Mouse (Mus musculus) E14TG2a.4 (cell line): ENCODE data around the gene Gtf2f2.
A peak's percentile ranks its signal among the peaks of the same experiment; 100 is the strongest.

Experiments
- H3K27me3 ChIP-seq: 2 replicates; pipeline ENCODE4 v1.6.1; 2014; ENCODE audit warnings: low read length, control low read depth; ENCODE audit not compliant: insufficient read depth
- H3K36me3 ChIP-seq: 2 replicates; pipeline ENCODE4 v1.6.1; 2014; ENCODE audit warnings: low read length, control low read depth; ENCODE audit not compliant: insufficient read depth
- H3K4me1 ChIP-seq: replicated peaks from 2 replicates; pipeline ENCODE4 v1.6.1; 2014; ENCODE audit warnings: low read depth, low read length, control low read depth
- H3K4me3 ChIP-seq: replicated peaks from 2 replicates; pipeline ENCODE4 v1.5.1; 2014; ENCODE audit warnings: mild to moderate bottlenecking, low read length
- H3K9me3 ChIP-seq: 2 replicates; pipeline ENCODE4 v1.6.1; 2014; ENCODE audit warnings: low read length, control low read depth
- CTCF ChIP-seq: conservative IDR thresholded peaks from 2 replicates; pipeline ENCODE4 v1.5.1; 2014; ENCODE audit warnings: low read length
- NANOG ChIP-seq: IDR thresholded peaks from 2 replicates; pipeline ENCODE4 v1.6.1; 2014; ENCODE audit warnings: borderline replicate concordance, low read length, mixed read lengths
- POU5F1 ChIP-seq: IDR thresholded peaks from 2 replicates; pipeline ENCODE4 v1.6.1; 2014; ENCODE audit warnings: low read length, borderline replicate concordance

Gtf2f2 gene

GRCm38 (mm10) chr14:75859619-75860018 lies 151.0 kb downstream of the Gtf2f2 start:
- H3K27me3 ChIP-seq: no peaks in the 10 kb centered on the region
- no peaks in the 10 kb centered on the region for H3K36me3 ChIP-seq
- peaks cover 26% of the 10 kb centered on the region for H3K9me3 ChIP-seq
- H3K4me3 ChIP-seq: no peak overlapping the region
- no peak for TF ChIP-seq NANOG
- no peak for TF ChIP-seq POU5F1
- TF ChIP-seq CTCF: no peak
- peaks cover 20% of the 10 kb centered on the region for H3K4me1 ChIP-seq

GRCm38 (mm10) chr14:75858181-75858580 lies 152.5 kb downstream of the Gtf2f2 start:
- TF ChIP-seq POU5F1 (no peak), NANOG (no peak), CTCF (no peak)
- Histone ChIP-seq H3K36me3 (no peaks in the 10 kb centered on the region), H3K4me3 (no peak overlapping the region), H3K4me1 (peaks cover 14% of the 10 kb centered on the region), H3K9me3 (peaks cover 20% of the 10 kb centered on the region), H3K27me3 (no peaks in the 10 kb centered on the region)

DNA sequence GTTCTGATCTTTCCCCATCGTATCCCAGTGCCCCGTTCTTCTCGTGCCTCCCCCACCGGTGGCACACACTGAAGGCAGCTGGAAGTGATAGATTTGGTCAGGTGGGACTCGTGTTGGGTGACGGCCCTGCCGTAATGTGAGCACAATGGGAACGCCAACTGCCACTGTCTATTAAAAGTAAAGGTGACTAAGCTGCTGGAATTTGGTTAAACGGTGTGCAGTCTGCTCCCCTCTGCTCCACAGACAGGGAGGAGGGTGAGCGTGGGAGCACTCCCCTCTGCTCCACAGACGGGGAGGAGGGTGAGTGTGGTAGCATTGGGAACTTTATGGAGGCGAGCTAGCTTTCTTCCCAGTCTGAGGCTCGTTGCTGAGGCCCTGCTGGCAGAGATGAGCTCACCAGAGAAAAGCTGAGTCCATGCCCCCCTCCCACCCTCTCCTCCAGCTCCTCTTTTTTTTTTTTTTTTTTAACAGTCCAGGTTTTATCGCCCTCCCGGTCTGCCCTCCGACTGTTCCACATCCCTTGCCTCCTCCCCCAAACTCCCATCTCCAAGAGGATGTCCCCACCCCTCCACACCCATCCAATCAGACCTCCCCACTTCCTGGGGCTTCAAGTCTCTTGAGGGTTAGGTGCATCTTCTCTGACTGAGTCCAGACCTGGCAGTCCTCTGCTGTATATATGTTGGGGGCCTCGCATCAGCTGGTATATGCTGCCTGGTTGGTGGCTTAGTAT lies 155.2 kb downstream of the Gtf2f2 start:
- H3K4me3 ChIP-seq: no peak overlapping the region; the same call in 1 of the 2 replicates
- H3K9me3 ChIP-seq: no peaks in the 10 kb centered on the region
- H3K27me3 ChIP-seq: no peaks in the 10 kb centered on the region
- H3K36me3 ChIP-seq: peaks cover 16% of the 10 kb centered on the region
- H3K4me1 ChIP-seq: peaks cover 23% of the 10 kb centered on the region
- TF ChIP-seq NANOG (no peak), POU5F1 (no peak), CTCF (no peak)

- H3K4me3 ChIP-seq: no peak overlapping the region
- peaks cover 50% of the 10 kb centered on the region for H3K36me3 ChIP-seq
- TF ChIP-seq CTCF: no peak
- TF ChIP-seq NANOG: no peak
- TF ChIP-seq POU5F1: no peak
- peaks cover 55% of the 10 kb centered on the region for H3K4me1 ChIP-seq
- H3K27me3 ChIP-seq: no peaks in the 10 kb centered on the region
- H3K9me3 ChIP-seq: no peaks in the 10 kb centered on the region
Observed at GRCm38 (mm10) chr14:75852016-75852415, 158.6 kb downstream of the Gtf2f2 start.

GRCm38 (mm10) chr14:75850819-75851218 lies 159.8 kb downstream of the Gtf2f2 start:
- no peaks in the 10 kb centered on the region for H3K9me3 ChIP-seq
- TF ChIP-seq NANOG (no peak), POU5F1 (no peak), CTCF (no peak)
- H3K4me1 ChIP-seq: peaks cover 59% of the 10 kb centered on the region
- peaks cover 59% of the 10 kb centered on the region for H3K36me3 ChIP-seq
- no peaks in the 10 kb centered on the region for H3K27me3 ChIP-seq
- no peak overlapping the region for H3K4me3 ChIP-seq

DNA sequence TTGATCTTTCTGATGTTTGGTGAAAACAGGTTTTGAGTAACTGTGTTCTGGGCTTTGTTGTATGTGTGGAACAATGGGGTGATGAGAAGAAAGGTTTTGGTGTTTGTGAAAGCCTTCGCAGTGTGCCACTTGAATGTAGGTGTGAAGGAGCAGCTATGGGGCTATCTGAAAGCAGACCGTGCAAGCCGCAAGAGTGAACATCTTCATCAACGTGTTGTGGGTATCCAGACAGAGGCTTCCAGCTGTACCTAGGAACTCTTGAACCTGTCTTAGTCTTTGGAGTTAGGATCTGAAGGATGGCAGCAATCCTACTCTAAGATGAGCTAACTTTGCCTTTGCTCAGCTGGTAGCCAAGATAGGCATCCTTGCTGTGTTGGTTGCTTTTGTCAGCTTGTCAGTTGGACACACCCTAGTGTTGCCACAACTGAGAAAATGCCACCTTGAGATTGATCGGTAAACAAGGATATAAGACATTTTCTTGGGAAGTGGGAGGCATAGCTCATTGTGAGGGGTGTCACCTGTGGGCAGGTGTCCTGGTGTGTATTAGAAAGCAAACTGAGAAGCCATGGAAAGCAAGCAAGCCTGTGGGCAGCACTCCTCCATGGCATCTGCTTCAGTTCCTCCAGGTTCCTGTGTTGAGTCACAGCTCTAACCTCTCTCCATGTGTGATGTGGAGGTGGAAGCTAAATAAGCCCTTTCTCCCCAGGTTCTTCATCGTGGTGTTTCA lies 160.7 kb downstream of the Gtf2f2 start:
- Histone ChIP-seq H3K4me1 (peaks cover 51% of the 10 kb centered on the region), H3K4me3 (no peak overlapping the region), H3K27me3 (no peaks in the 10 kb centered on the region), H3K36me3 (peaks cover 59% of the 10 kb centered on the region), H3K9me3 (no peaks in the 10 kb centered on the region)
- TF ChIP-seq POU5F1 (no peak), CTCF (no peak)

DNA sequence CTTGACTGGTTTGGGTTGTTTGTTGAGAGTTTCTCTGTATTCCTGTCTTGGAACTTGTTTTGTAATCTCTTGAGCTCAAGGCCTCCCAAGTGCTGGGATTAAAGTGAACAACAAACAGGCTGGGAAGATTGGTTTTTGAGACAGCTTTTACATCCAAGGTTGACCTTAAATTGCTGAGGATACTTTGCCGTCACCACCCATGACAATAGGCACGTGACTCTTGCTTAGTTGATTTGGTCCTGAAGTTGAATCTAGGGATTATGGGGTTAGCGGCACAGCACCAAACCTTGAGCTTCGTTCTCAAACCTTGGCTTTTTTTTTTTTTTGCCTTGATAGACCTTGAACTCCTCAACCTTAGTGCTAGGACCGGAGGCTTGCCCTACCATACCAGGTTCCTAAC lies 161.4 kb downstream of the Gtf2f2 start:
- no peaks in the 10 kb centered on the region for H3K9me3 ChIP-seq
- peaks cover 51% of the 10 kb centered on the region for H3K4me1 ChIP-seq
- TF ChIP-seq NANOG (no peak), CTCF (no peak), POU5F1 (no peak)
- no peaks in the 10 kb centered on the region for H3K27me3 ChIP-seq
- H3K4me3 ChIP-seq: no peak overlapping the region
- peaks cover 59% of the 10 kb centered on the region for H3K36me3 ChIP-seq

DNA sequence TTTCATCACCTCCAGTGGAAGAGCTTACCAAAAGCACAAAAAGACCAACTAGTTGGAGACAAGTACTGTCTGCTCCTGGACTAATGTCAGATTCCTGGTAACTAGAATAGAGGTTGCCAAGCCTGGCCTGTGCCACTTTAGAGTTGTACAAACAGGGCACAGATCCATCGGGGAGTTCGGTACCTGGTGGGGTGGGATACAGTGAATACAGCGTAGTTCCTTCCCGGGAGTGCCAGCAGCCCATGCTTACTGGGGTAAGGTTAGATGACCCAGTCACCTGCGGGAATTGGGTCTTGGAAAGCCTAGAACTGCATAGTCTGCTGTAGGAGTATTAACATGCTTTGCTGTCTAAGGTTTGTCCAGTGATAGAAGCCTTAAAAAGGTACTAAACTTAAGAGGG lies 162.2 kb downstream of the Gtf2f2 start:
- TF ChIP-seq NANOG: no peak
- TF ChIP-seq CTCF: no peak
- no peak for TF ChIP-seq POU5F1
- peaks cover 57% of the 10 kb centered on the region for H3K4me1 ChIP-seq
- 0 out of 2 replicates have a peak overlapping the region, but pooled peaks have one; percentile 11 for H3K4me3 ChIP-seq

GRCm38 (mm10) chr14:75847669-75848068 lies 163.0 kb downstream of the Gtf2f2 start:
- no peaks in the 10 kb centered on the region for H3K9me3 ChIP-seq
- TF ChIP-seq POU5F1: no peak
- TF ChIP-seq NANOG: no peak
- no peak for TF ChIP-seq CTCF
- H3K36me3 ChIP-seq: peaks cover 59% of the 10 kb centered on the region
- H3K27me3 ChIP-seq: no peaks in the 10 kb centered on the region
- H3K4me3 ChIP-seq: peak overlapping the region; percentile 93
- peaks cover 61% of the 10 kb centered on the region for H3K4me1 ChIP-seq

More for the DNA sequence above, 162.2 kb downstream of the Gtf2f2 start:
- peaks cover 59% of the 10 kb centered on the region for H3K36me3 ChIP-seq
- no peaks in the 10 kb centered on the region for H3K9me3 ChIP-seq
- no peaks in the 10 kb centered on the region for H3K27me3 ChIP-seq
